Mouse (Mus musculus) neural tube, embryonic 11.5 days (tissue): Measurements from ENCODE around the gene Nlrx1. TPM values are rescaled to one million over a fixed set of nuclear protein-coding genes. Genes with fewer than 3 reads are reported as not detected.

Experiments used
- ATAC-seq: fragments of 200-750 bp; cut with Nextera tagmentation; 2 replicates; pipeline ENCODE4 v1.8.0; 2017; ENCODE audit warnings: moderate number of reproducible peaks, mild to moderate bottlenecking, moderate TSS enrichment, moderate library complexity; ENCODE audit not compliant: insufficient read depth, low FRiP score, low TSS enrichment
- DNase-seq: peaks from one replicate; pipeline ENCODE4 v3.0.0-alpha.2; 2015; ENCODE audit warnings: low spot score
- H3K27ac ChIP-seq: fragments of 300-500 bp; sonication (generic); 2 replicates; pipeline ENCODE4 v1.5.1; 2014; ENCODE audit warnings: low read depth, mild to moderate bottlenecking, low read length
- H3K27me3 ChIP-seq: fragments of 300-500 bp; sonication (generic); 2 replicates; pipeline ENCODE4 v1.6.1; 2014; ENCODE audit warnings: mild to moderate bottlenecking, low read length, mixed read lengths; ENCODE audit not compliant: control insufficient read depth, insufficient read depth
- H3K36me3 ChIP-seq: fragments of 300-500 bp; sonication (generic); 2 replicates; pipeline ENCODE4 v1.6.1; 2014; ENCODE audit warnings: mild to moderate bottlenecking, low read length, moderate library complexity, mixed read lengths; ENCODE audit not compliant: control insufficient read depth, insufficient read depth
- H3K4me1 ChIP-seq: fragments of 300-500 bp; sonication (generic); 2 replicates; pipeline ENCODE4 v1.6.1; 2014; ENCODE audit warnings: low read length, mixed read lengths; ENCODE audit not compliant: control insufficient read depth, insufficient read depth
- H3K4me2 ChIP-seq: fragments of 300-500 bp; sonication (generic); 2 replicates; pipeline ENCODE4 v1.6.1; 2014; ENCODE audit warnings: low read depth, mild to moderate bottlenecking, moderate library complexity
- H3K4me3 ChIP-seq: fragments of 300-500 bp; sonication (generic); 2 replicates; pipeline ENCODE4 v1.5.1; 2014; ENCODE audit warnings: low read depth, low read length
- H3K9ac ChIP-seq: fragments of 300-500 bp; sonication (generic); 2 replicates; pipeline ENCODE4 v1.6.1; 2014; ENCODE audit warnings: mild to moderate bottlenecking, low read length
- H3K9me3 ChIP-seq: fragments of 300-500 bp; sonication (generic); 2 replicates; pipeline ENCODE4 v1.6.1; 2016; ENCODE audit warnings: low read length; ENCODE audit not compliant: control insufficient read depth
- WGBS: fragments of 180-500 bp; shearing (Covaris S2); extraction: QIAGEN DNeasy Blood & Tissue Kit; methylation state at CpG from one replicate; pipeline ENCODE4 v1.1.7; 2014; 5-methylcytosine and 5-hydroxymethylcytosine counted together
- polyA plus RNA-seq: library from polyadenylated mRNA; unstranded; fragments of >200 nt; fragmentation: Nextera tagmentation; extraction: Ambion mirVana; gene quantifications from 2 replicates; pipeline ENCODE4 v1.2.1, GENCODE M21; 2014

Nlrx1 gene
- polyA plus RNA-seq, 1 experiment from 2014 or later: 2.4 TPM

- no peak overlapping the region for H3K4me3 ChIP-seq
- no peak overlapping the region for H3K4me2 ChIP-seq
- H3K27me3 ChIP-seq: no peaks in the 10 kb centered on the region
- no peaks in the 10 kb centered on the region for H3K36me3 ChIP-seq
- WGBS: 86% methylated on average over 14 of the region's 14 CpGs
- DNase-seq: no peak
- ATAC-seq: no peak
- no peaks in the 10 kb centered on the region for H3K9me3 ChIP-seq
- H3K9ac ChIP-seq: no peak overlapping the region
- H3K27ac ChIP-seq: no peak overlapping the region
- no peaks in the 10 kb centered on the region for H3K4me1 ChIP-seq
These were observed 7.0 kb downstream of the Nlrx1 start for GRCm38 (mm10) chr9:44261388-44261787.

- ATAC-seq (no peak), DNase-seq (no peak)
- 86% methylated on average over 10 of the region's 10 CpGs for WGBS
- Histone ChIP-seq H3K27me3 (no peaks in the 10 kb centered on the region), H3K27ac (no peak overlapping the region), H3K36me3 (no peaks in the 10 kb centered on the region), H3K4me1 (peaks cover 8% of the 10 kb centered on the region), H3K4me3 (no peak overlapping the region), H3K4me2 (no peak overlapping the region), H3K9me3 (no peaks in the 10 kb centered on the region), H3K9ac (no peak overlapping the region)
These were observed 9.4 kb downstream of the Nlrx1 start for GRCm38 (mm10) chr9:44259014-44259413.

GRCm38 (mm10) chr9:44256213-44256612 lies 12.2 kb downstream of the Nlrx1 start:
- H3K36me3 ChIP-seq: no peaks in the 10 kb centered on the region
- no peaks in the 10 kb centered on the region for H3K27me3 ChIP-seq
- peaks cover 11% of the 10 kb centered on the region for H3K4me1 ChIP-seq
- H3K9ac ChIP-seq: no peak overlapping the region
- WGBS: 88% methylated on average over 8 of the region's 8 CpGs
- H3K4me3 ChIP-seq: no peak overlapping the region
- DNase-seq (no peak), ATAC-seq (no peak)
- H3K4me2 ChIP-seq: no peak overlapping the region
- H3K27ac ChIP-seq: no peak overlapping the region
- H3K9me3 ChIP-seq: no peaks in the 10 kb centered on the region

GRCm38 (mm10) chr9:44255136-44255521 lies 13.3 kb downstream of the Nlrx1 start:
- WGBS: 58% methylated on average over 6 of the region's 6 CpGs
- ATAC-seq (no peak), DNase-seq (no peak)
- Histone ChIP-seq H3K4me3 (no peak overlapping the region), H3K9ac (no peak overlapping the region), H3K27ac (no peak overlapping the region), H3K4me1 (peaks cover 11% of the 10 kb centered on the region), H3K36me3 (no peaks in the 10 kb centered on the region), H3K27me3 (no peaks in the 10 kb centered on the region), H3K9me3 (no peaks in the 10 kb centered on the region), H3K4me2 (no peak overlapping the region)

- 13% methylated on average over 5 of the region's 5 CpGs for WGBS
- no peak overlapping the region for H3K27ac ChIP-seq
- peaks cover 11% of the 10 kb centered on the region for H3K4me1 ChIP-seq
- no peak overlapping the region for H3K4me3 ChIP-seq
- no peaks in the 10 kb centered on the region for H3K36me3 ChIP-seq
- DNase-seq (no peak), ATAC-seq (no peak)
- H3K4me2 ChIP-seq: no peak overlapping the region
- H3K27me3 ChIP-seq: no peaks in the 10 kb centered on the region
- H3K9me3 ChIP-seq: no peaks in the 10 kb centered on the region
- no peak overlapping the region for H3K9ac ChIP-seq
These were observed 13.8 kb downstream of the Nlrx1 start for GRCm38 (mm10) chr9:44254508-44255135.

GRCm38 (mm10) chr9:44253441-44253840 lies 15.0 kb downstream of the Nlrx1 start:
- no peak overlapping the region for H3K4me2 ChIP-seq
- WGBS: 84% methylated on average over 6 of the region's 6 CpGs
- H3K36me3 ChIP-seq: no peaks in the 10 kb centered on the region
- H3K4me3 ChIP-seq: no peak overlapping the region
- H3K9ac ChIP-seq: no peak overlapping the region
- peaks cover 11% of the 10 kb centered on the region for H3K4me1 ChIP-seq
- no peak overlapping the region for H3K27ac ChIP-seq
- no peaks in the 10 kb centered on the region for H3K9me3 ChIP-seq
- no peak for DNase-seq
- ATAC-seq: no peak
- H3K27me3 ChIP-seq: no peaks in the 10 kb centered on the region

GRCm38 (mm10) chr9:44251314-44251713 lies 17.1 kb downstream of the Nlrx1 start, which contains the start of gene Pdzd3:
TSS of gene Pdzd3 (minus strand) at chr9:44251471.
- Histone ChIP-seq H3K27me3 (no peaks in the 10 kb centered on the region), H3K9ac (no peak within 1 kb of the TSS), H3K4me3 (no peak within 1 kb of the TSS), H3K36me3 (no peaks in the 10 kb centered on the region), H3K4me2 (no peak within 1 kb of the TSS), H3K4me1 (peaks cover 11% of the 10 kb centered on the region), H3K9me3 (no peaks in the 10 kb centered on the region), H3K27ac (no peak within 1 kb of the TSS)
- DNase-seq (no peak), ATAC-seq (no peak)
- 81% methylated on average over 10 of the region's 10 CpGs for WGBS

GRCm38 (mm10) chr9:44250445-44250844 lies 18.0 kb downstream of the Nlrx1 start:
- peaks cover 11% of the 10 kb centered on the region for H3K4me1 ChIP-seq
- no peak overlapping the region for H3K27ac ChIP-seq
- no peak overlapping the region for H3K9ac ChIP-seq
- H3K27me3 ChIP-seq: no peaks in the 10 kb centered on the region
- no peak overlapping the region for H3K4me2 ChIP-seq
- DNase-seq: no peak
- WGBS: 52% methylated on average over 4 of the region's 4 CpGs
- H3K4me3 ChIP-seq: no peak overlapping the region
- H3K9me3 ChIP-seq: no peaks in the 10 kb centered on the region
- H3K36me3 ChIP-seq: no peaks in the 10 kb centered on the region
- ATAC-seq: no peak
